Mouse (Mus musculus) layer of hippocampus, adult 2 months (tissue): ENCODE data around the gene Barx2. TPM values are rescaled to one million over a fixed set of nuclear protein-coding genes. Genes with fewer than 3 reads are reported as not detected.
"Not testable (repeated sequence)": the region's sequence is repeated elsewhere in the genome, so short reads cannot be mapped to it uniquely, and the experiment has no call there.

ENCODE experiments used
- DNase-seq, 2 experiments: peaks; one replicate each; pipeline ENCODE4 v3.0.0; 2022; ENCODE audit warnings: low spot score in 2 of 2
- H3K27ac ChIP-seq: fragments of 200-600 bp; 2 replicates; pipeline ENCODE4 v1.8.1; 2022
- H3K4me3 ChIP-seq: fragments of 200-600 bp; 2 replicates; pipeline ENCODE4 v1.8.1; 2022; ENCODE audit warnings: mild to moderate bottlenecking
- CTCF ChIP-seq: fragments of 200-600 bp; conservative IDR thresholded peaks from 2 replicates; pipeline ENCODE4 v1.8.1; 2022; ENCODE audit warnings: antibody characterized with exemption, mild to moderate bottlenecking, moderate library complexity
- long read RNA-seq, 2 experiments: library from polyadenylated mRNA; stranded (forward); transcript quantifications; one replicate each; pipeline ENCODE4 v2.0.0; 2021; ENCODE audit warnings: borderline mapping rate in 2 of 2
- total RNA-seq, 2 experiments: library from RNA; stranded (reverse); gene quantifications; 2 replicates each; pipeline ENCODE4 v1.2.3; 2021

Barx2 gene
- total RNA-seq: under 1 TPM; 0.47 to 0.79 TPM
- long read RNA-seq, experiment 1: 0 reads
- long read RNA-seq, experiment 2: 0 reads

DNA sequence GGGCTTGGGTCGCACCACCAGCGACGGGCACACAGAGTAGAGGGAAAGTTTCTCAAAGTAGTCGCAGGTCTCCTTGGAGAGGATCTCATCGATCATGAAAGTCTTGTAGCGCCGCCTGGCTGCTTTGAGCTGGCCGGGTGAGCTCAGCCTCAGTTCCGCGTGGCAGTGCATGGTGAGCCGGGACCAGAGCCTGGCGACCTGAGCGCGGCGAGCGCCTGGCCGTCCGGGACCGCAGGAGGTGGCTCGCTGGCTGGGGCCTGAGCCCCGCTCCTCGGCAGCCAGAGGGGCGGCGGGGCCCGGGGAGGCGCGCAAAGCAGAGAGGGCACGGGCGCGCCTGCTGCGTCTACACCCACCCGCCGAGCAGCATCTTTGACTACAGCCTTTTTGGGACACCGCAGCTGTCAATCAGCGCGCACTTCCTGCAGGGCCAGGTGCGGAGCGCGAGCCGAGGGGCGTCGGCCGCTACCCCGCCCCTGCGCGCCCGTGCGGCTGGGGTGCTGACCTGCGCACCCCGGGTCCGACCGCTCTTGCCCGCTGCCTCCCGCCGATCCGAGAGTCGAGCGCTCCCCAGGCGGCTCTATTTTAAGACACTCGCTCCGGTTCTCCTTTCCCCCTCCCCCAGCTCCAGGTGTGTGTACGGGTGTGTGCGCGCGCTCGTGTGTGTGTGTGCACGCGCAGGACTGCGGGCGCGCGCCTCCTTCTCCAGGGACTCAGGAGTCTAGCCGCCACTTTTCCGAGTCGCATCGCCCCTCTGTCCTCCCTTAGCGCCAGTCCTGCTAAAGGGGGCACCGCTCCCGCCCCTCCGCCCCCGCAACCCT is at the start of gene Barx2:
Gene Barx2, minus strand, starts transcription at position 542 of the 818 bp plus-strand sequence.
- H3K4me3 ChIP-seq: peak within 1 kb of the TSS; percentile 60
- H3K27ac ChIP-seq: no peak within 1 kb of the TSS
- DNase-seq: peak; percentile 55 to 59
- TF ChIP-seq CTCF: peak; percentile 85

DNA sequence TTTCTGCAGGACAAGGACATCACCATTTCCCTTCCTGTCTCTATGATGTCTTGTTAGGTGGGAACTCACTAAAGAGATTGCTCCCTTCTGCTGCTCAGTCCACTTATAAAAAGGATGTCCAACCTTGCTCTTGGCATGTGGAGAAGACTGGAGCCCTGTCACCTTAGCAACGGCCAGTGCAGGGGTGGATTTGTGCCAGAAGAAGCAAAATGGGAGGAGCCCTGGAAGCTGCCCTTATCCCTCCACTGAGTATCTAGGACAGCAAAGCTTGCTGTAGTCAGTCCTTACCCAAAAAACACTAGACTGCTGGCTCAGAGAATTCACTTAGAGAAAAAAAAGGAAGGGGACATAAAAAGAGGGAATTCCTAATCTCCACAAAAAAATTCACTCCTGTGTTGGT is 49.0 kb upstream of the Barx2 start:
- peak in 1 of 2 experiments; percentile 8 for DNase-seq
- no peak for TF ChIP-seq CTCF
- Histone ChIP-seq H3K27ac (no peak overlapping the region), H3K4me3 (no peak overlapping the region)

DNA sequence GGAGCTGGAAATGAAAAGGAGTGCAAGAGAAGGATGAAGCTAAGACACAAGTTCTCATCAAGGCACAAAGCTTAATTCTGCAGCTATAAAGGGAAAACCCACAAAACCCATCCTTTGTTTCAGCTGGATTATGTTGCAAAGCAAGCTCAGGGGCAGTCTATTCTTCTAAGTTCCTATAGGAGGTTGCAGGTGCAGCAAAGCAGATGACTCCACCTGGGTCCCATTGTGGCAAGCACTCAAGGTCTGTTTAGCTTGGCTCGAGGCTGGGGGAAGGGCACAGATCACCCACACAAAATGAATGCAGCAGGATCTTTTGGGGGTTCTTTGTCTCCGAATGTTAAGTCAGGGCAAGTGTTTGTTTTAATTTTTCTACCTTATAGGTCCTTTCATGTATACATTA is 47.2 kb upstream of the Barx2 start:
- no peak for DNase-seq
- H3K4me3 ChIP-seq: no peak overlapping the region
- H3K27ac ChIP-seq: no peak overlapping the region
- TF ChIP-seq CTCF: no peak

DNA sequence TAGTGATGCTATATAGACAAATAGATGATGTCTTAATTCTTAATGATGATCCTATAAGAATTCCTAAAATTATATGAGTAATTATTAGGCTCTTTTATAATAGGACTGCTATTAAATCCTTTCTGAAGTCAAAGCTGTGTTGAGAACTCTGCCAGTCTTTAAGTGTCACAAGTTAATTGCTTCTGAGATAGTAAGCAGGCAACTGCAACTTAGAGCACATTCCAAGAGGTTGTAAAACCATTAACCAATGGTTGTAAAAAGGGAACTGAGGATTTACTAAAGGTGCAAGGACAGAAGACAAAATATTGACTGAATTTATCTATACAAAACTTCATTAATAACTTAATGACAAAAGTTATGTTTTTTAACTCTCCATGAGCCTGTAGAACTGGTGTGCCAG is 44.9 kb upstream of the Barx2 start:
- no peak overlapping the region for H3K4me3 ChIP-seq
- TF ChIP-seq CTCF: no peak
- DNase-seq: no peak
- no peak overlapping the region for H3K27ac ChIP-seq

DNA sequence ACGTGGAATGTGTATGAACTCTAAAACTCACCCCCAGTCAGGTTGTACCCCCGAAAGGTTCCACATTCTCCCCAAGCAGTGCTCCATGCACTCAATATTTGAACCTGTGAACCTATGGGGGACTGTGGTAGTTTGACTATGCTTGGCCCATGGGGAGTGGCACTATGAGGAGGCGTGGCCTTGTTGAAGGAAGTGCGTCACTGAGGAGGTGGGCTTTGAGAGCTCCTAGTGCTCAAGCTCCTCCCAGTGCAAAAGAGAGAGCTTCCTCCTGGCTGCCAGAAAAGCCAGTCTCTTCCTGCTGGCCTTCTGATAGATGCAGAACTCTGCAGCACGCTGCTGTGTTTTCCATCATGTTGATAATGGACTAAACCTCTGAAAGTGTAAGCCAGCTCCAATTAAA is 37.2 kb upstream of the Barx2 start:
- no peak for DNase-seq
- Histone ChIP-seq H3K27ac (no peak overlapping the region), H3K4me3 (no peak overlapping the region)
- TF ChIP-seq CTCF: no peak

DNA sequence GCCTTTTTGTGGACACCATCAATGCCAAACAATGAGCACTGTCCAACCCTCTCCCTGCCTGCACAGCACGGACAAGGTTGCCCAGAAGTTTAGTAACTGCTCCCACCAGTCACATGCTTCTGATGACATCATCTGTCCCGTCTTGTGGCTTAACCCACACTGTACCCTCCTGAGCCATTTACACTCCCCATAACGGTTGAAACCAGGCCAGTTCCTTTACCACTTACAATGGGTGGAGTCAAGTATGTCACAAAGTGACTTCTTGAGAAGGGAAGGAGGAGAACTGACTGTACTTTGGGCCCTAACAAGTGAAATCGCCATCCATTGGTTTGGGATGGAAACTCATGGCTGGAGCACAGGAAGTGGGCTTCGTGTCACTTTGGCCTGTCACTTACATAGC is 35.8 kb upstream of the Barx2 start:
- Histone ChIP-seq H3K4me3 (no peak overlapping the region), H3K27ac (no peak overlapping the region)
- no peak for TF ChIP-seq CTCF
- DNase-seq: no peak

DNA sequence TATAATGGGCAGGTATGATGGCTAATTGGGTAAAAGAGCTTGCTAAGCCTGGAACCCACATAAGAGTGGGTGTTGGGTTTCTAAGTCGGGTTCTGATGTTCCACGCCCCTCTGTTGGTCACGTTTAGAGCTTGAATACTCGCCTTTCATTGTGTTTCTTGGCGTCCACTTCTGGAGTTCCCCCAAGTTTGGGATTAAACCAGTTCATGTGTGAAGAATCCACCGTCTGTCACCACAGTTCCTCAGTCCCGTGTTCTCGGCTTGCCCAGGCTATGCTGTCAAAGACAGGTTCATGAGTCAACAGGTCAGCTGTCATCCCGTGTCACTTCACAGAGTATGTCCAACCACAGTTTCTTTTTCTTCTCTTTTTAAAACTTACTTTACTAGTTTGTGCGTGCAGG is 33.8 kb upstream of the Barx2 start:
- DNase-seq: no peak
- no peak overlapping the region for H3K27ac ChIP-seq
- no peak overlapping the region for H3K4me3 ChIP-seq
- TF ChIP-seq CTCF: no peak

DNA sequence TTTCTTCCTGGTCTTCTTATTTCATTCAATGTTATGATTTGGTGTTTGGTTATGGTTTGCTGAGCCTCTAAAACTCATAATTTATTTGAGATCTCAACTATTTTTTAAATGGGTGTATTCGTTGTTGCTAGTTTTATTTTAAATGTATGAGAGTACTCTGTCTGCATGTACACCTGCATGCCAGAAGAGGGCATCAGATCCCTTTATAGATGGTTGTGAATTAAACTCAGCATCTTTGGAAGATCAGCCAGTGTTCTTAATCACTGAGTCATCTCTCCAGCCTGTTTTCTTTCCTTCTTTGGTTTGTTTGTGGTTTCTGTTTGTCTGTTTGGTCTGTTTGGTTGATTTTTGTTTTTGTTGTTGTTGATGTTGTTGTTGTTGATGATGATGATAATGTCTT is 29.1 kb upstream of the Barx2 start:
- no peak for DNase-seq
- peak; percentile 80 for TF ChIP-seq CTCF

DNA sequence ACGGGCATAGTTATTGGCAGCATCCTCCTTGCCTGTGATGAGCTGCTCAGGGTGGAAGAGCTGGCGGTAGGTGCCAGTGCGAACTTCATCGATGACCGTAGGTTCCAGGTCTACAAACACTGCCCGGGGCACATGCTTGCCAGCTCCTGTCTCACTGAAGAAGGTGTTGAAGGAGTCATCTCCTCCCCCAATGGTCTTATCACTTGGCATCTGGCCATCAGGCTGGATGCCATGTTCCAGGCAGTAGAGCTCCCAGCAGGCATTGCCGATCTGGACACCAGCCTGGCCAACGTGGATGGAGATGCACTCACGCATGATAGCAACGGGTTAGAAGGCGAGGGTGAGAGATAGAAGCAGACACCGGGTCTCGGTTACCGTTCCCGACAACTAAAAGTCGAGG is 23.2 kb upstream of the Barx2 start:
- not testable (repeated sequence) for H3K4me3 ChIP-seq, H3K27ac ChIP-seq, DNase-seq

More for the DNA sequence above, 29.1 kb upstream of the Barx2 start:
- Histone ChIP-seq H3K4me3 (no peak overlapping the region), H3K27ac (no peak overlapping the region)

DNA sequence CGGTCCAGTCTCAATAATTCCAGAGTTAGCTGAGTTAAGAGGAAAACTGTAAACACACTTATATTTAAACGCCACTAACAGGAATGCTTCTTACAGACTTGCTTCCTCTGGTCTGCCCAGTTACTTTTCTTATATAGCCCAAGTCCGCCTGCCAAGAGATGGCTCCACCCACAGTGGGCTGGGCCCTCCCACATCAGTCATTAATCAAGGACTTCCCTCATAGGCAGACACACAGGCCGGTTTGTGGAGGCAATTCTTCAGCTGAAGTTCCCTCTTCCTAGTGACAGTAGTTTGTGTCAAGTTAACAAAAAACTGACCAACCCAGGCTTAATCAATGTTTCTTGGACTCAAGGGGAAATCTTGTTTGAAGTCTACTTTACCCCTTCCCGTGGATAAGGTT is 18.4 kb upstream of the Barx2 start:
- no peak for DNase-seq
- no peak overlapping the region for H3K27ac ChIP-seq
- no peak for TF ChIP-seq CTCF
- H3K4me3 ChIP-seq: no peak overlapping the region

DNA sequence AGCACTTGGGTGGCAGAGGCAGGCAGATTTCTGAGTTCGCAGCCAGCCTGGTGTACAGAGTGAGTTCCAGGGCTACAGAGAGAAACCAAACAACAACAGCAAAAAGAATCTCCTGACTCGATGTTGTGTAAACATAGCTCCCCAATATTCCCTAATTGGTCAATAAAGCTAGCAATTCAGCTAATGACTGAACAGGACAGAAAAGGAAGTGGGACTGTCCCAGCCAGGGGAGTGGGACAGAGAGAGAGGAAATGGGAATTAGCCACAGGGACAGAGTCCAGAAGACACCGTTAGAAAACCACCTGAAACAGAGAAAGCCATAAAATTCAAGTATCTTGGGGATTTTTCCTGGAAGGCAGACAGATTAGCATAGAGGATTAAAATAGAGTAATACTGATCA is 18.0 kb upstream of the Barx2 start:
- H3K4me3 ChIP-seq: no peak overlapping the region
- TF ChIP-seq CTCF: no peak
- no peak overlapping the region for H3K27ac ChIP-seq

DNA sequence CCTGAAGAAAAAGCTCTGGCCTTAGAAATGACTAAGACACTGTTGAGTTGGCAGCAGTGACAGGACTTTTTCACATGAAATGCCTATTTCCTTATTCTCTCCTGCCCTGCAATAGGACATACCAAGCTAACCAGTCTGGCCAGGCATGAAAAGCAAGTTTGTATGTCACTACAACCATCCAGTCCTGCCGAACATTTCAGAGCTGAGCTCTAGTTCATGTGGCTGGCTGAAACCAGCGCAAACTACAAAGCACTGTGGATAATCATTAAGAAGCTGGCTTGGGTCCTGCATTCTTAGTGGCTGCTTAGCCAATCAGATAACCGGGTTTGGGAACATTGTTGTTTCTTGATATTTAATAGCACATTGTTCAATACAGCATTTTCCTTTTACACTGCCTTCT is 13.5 kb upstream of the Barx2 start:
- H3K27ac ChIP-seq: no peak overlapping the region
- H3K4me3 ChIP-seq: no peak overlapping the region
- TF ChIP-seq CTCF: no peak
- no peak for DNase-seq

More for the DNA sequence above, 18.0 kb upstream of the Barx2 start:
- no peak for DNase-seq

DNA sequence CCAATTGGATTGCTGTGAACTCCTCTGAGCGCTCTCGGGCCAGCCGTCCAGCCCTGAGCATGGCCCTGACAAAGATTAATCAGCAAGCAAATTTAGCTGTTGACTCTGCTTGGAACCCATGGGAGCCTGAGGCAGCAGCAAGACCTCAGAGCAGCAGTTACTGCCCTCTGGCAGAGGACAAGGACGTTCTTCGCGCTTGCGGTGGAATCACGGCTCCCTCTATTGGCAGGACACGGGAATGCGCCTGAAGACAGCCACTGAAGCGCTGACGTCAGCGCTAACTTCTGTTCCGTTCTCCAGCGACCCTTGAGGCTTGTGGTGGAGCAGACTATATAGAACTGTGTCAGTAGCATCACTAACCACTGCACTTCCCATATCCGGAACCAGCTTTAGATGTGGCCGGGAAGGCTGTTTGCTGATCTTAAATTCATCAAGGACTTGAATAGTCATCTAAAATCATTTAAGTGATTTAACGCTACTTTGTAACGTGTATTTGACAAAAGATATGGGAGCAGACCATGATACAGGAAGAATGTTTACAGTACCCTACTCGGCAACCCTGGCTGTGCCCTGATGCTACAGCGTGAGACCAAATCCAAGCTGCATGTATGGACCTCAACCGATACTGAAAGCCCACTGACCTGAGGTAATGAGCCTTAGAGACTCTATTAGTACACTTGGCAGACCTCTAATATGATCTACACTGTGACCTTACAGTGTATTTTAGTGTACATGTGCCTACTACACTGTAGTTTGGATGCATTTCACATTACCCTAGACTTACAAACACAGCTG is 12.8 kb upstream of the Barx2 start:
- Histone ChIP-seq H3K4me3 (no peak overlapping the region; the same call in 1 of the 2 replicates), H3K27ac (no peak overlapping the region)
- peak; percentile 100 for TF ChIP-seq CTCF
- DNase-seq: peak; percentile 67 to 87
